Mouse (Mus musculus) thymus, postnatal 0 days (tissue): ENCODE measurements around the gene Foxn3. TPM values are rescaled to one million over a fixed set of nuclear protein-coding genes. Genes with fewer than 3 reads are reported as not detected.

Source experiments
- DNase-seq: peaks from one replicate; pipeline ENCODE4 v3.0.0-alpha.2; 2015; ENCODE audit warnings: low spot score
- polyA plus RNA-seq: library from polyadenylated mRNA; unstranded; fragments of >200 nt; fragmentation: Nextera tagmentation; extraction: Ambion mirVana; gene quantifications from 2 replicates; pipeline ENCODE4 v1.2.1, GENCODE M21; 2015

The Foxn3 gene
- polyA plus RNA-seq, 1 experiment from 2014 or later: 119 TPM

DNA sequence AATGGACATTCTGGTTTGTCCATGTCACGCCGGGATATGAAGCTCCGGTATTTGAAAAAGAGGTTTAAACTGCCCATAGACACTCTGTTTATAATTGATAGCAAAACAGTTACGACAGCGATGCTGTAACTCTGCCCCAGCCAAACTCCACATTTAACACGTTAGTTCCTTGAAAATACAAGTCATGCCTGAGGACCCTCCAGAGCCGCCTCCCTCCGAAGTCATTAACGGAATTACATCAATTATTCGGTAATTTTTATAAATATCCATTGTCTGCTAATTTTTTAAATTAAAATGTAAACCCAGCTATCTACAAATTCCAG, 554 bp downstream of the Foxn3 start:
- peak; percentile 42 for DNase-seq

DNA sequence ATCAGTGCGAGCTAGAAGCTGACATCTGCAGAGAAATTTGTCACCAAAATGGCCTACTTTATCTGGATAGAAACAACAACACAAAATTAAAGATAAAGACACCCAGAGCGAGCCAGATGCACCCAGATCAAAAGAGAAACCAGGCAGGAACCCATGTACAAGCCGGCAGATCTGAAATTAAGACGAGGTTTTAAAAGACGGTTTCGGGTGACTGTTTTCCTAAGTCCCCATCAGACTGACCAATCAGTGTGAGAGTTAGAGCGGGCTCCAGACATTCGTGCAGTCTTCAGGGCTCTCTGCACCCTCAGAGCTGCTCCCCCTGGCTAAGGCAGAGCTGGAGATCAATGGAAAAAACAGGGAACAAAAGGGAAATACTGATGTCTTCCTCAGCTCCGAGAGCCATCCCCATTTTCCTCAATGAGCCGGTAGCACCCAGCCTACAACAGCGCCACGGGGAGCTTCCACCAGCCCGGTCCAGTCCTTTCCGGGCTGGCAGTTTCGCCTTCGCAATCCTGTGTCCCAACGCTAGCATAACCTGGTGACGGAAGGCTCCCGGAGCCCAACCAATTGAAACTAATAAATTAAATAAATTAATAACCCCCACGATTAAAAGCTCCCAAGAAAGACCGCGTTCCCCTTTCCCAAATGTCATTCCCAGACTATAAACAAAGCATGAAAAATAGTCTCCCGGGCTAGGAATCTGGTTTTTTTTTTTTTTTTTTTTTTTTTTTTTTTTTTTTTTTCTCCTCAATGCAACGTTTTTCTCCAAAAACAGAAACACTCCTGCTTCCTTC, 1.1 kb downstream of the Foxn3 start:
- DNase-seq: peak; percentile 60

DNA sequence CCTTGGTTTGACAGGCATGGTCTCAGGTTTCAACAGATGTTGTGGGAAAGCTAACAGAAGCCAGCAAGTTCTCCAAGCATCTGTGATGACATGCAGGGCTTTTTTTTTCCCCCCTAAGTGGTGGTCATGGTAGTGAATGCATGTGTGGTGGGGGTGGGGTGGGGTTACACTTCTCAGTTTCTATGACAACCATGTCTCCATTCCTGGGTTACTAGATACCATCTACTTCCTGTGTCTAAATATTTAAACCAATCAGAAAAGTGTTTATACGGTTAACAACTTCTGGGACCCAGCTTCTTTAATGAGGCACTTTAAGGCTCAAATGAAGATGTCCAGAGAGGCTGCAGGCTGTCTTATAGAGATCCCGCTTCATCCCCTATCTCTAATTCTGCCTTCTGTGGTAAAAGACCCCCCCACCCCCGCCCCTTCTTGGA, 2.0 kb downstream of the Foxn3 start:
- DNase-seq: peak; percentile 76

DNA sequence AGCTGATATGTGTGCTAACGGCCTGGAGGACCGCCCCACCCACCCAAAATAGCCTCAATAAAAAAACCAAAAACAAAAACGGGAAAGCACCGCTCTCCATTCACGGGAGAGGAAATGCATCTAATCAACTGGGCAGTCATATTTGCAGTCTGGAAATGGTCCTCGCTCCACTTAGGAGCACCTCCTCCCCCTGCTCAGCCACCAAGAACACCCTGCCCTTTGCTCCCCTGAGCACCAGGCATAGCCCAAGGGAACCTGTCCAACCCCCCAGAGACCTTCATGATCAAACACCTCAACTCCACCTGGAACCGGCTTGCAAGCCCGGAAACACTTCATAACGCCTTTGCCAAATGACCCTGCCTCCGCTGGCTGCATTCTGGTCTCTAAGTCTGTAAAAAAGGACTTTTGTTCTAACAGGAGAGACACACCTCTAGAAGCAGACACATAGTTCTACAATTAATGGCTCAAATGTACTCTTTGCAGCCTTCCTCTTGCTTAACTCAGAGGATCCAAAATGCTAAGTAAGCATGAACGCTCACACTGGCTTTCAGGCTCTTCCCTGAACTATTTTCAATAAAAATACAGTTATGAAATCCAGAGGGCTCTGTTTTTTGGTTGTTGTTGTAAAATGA, 2.6 kb downstream of the Foxn3 start:
- no peak for DNase-seq

DNA sequence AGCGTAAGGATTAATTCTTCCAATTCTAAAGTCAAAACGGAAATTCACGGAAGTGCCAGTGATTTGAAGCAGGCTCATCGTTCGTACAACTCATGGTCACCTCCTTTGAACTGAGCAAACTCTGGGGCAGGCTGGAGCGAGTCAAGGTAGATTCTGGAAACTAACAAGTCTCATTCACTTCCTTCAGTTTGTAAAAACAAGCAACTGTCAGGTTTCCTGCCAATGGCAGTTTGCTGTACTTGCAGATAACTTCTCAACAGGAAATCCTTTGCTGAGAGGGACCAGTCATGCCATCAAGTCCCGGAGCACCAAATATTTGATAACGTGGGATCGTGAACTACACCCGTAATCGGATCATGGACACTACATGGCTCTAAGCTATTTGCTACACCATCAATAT, 3.9 kb downstream of the Foxn3 start:
- DNase-seq: peak; percentile 66

DNA sequence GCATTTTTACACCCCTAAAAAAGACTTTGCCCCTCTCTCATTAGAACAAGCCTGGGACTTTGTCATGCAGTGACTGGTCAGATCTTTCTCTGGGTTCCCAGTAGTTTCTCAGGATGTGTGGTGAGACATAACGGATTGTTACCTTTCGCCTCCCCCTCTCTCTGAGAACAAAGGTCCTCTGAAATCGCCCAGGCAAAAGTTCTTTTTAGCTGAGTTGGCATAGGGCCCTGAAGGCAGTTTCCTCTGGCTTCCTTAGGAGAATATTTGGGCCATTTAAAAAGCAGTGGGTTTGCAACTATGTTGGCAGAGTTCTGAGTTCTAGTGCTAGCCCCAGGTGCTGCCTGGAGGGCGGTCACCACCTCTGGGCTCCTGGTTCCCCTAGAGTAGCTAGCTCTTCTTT, 4.9 kb downstream of the Foxn3 start:
- DNase-seq: no peak

DNA sequence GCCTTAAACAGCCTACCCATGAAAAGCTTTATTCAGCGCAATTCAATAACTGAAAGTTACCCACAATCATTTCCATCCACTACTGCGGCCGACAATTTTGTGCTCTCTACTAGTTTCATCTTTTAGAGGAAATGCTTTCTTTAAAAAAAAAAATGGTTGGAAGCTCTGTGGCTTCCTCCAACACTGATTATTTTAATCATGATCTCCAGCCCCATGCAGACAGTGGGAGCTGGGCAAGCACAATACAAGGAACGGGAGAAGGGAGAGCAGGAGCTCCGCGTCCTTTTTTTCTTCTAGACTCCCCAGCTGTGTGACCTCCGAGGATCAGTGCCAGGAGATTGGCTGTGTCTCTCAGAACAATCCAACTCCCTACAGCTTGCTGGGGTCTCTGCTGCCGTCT, 5.9 kb downstream of the Foxn3 start:
- DNase-seq: no peak

DNA sequence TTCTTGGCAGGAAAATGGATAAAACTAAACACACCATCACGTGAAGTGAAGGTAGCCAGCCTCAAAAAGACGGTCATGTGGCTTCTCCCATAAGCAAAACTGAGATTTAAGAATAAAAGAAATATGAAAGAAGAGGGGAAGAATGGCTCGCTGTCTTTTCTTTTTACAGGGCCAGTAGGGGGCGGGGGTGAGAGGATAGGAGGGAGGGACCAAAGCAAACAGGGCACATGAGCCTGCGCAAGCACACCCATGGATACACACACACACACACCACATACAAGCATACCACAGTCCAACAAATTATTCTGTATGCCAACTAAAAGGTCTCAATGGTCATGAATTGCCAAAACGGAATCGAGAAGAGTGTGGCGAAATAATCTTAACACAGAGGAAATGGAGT, 12.8 kb downstream of the Foxn3 start:
- peak; percentile 30 for DNase-seq

DNA sequence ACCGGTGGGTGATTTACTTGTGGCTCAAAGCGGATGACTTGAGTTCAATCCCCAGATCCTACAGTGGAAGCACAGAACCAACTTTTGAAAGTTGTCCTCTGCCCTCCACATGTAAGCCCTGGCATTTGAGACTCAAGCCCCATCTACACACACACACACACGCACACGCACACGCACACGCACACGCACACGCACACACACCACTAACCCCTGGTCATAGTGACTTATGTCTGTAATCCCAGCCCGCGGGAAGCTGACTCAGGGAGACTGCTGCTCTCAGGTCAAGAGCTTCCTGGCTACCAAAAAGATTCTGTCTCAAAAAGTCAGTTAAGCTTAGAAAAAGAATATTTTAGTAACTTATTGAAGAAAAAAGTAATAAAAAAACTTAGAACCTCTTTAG, 13.6 kb downstream of the Foxn3 start:
- no peak for DNase-seq

DNA sequence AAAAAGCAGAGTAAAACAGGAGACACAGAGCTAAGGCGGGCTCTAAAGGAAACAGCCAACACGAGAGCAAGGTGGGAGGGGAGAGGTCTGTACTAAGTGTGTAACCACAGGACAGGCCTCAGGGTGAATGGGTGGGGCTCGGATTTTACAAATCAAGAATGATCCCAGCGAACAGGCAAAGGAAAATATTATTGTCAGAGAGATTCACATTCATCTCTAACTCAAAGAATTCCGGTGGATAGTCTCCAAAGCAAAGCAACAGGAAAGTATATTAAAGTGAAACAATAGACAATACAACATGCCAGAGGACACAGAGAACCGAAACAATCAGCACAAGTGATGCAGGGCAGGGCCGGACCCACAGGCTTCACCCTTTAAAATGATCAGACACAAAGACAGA, 15.0 kb downstream of the Foxn3 start:
- no peak for DNase-seq

DNA sequence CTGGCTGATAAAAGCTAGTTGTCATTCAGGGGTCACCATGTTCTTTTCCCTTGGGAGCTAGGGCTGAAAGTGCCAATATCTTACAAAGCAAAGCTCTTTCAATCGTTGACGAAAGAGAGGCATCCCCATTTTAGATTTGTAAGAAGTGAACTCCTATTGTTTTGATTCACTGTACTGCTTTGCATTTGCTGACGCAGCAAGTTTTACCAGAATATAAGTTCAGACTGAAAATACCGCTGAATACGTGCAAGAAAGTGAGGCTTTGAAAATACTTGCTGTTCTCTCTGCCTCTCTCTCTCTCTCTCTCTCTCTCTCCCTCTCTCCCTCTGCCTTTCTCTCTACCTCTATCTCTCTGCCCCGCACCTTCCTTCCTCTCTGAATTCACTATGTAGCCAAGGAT, 16.1 kb downstream of the Foxn3 start:
- no peak for DNase-seq

DNA sequence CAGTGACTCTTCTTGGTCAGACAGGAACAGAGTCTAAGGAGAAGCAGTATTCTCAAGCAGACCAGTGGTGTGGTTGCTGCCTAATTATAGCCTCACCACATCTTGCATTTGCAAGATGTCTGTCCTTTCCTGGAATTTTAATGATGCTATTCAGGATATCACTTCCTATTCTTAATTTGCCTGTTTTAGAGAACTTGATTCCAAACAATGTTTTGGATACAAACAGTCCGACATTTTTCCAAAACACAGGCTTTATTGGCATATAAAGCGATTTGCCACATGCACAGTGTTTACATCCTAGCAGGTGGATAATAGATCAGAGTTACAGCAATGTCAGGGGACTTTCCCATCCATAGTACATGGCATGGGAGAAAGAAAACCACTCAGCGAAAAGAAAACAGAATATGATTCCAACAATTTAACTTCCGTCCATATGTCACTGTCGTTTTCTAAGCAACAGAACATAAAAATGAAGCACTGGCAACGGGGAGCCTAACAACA, 18.1 kb downstream of the Foxn3 start:
- DNase-seq: no peak

DNA sequence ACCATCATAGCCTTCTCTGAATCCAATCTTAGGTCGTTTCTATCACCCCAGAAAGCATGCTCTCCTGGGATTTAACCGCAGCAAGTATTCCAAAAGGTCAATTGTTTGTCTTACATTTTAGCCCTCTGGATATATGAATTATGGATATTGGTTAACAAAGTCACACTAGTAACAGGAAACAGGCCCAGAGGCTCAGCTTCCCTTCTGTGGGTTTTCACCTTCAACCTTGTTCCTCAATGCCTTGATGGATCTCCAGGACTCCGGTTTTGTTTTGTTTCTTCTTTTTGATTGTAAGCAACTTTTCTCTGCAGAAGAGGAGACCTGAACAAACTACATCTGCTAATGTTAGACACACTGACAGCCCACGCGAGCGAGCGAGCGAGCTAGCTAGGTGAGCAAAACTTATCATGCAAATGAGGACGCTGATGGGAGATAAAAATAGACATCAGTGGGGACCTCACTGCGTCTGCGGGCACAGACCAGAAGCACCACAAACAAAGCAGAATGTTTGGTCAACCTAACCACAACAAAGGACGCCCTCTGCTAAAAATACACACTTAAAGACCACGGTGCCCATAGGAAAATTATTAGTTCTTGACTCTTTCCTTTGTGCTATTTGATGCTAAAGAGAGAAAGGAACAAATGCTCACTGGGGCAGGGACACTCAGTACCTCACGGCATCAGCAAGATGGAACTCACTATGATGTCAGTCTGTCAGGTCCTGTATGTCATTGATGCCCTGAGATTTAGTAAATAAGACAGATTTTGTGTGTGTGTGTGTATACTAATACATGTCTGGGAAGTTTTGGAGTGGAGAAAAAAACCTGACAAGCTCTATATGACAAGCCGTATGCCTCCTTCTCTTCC, 18.9 kb downstream of the Foxn3 start:
- DNase-seq: no peak

DNA sequence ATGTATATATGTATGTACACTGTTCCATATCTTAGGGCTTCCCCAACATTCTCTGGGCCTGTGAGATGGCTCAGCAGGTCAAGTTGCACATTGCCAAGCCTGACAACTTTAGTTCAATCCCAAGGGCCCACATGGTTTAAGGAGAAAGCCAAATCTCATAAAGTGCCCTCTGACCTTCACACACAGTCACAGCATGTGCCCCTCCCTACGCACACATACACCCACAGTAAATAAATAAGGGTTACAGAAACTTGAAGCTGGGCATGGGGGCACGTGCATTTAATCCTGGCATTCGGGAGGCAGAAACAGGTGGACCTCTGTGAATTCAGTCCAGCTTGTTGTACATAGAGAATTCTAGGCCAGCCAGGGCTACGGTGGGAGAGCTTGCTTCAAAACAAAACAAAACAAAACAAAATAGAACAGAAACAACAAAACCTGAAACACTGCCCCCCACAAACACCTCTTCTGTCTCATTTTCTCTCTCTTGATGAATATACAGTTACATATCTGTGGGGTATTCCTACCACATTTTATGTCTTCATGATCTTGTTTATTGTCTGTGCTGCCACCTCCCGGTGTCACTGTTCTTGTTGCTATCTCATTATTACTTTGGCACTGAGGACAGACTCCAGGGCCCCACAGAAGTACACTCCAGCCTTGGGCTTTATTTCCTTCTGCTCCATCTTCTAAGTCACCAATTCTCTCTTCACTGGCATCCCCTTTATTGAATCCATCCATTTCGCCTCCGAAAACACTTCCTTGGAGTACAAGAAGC, 19.8 kb downstream of the Foxn3 start:
- peak; percentile 21 for DNase-seq

DNA sequence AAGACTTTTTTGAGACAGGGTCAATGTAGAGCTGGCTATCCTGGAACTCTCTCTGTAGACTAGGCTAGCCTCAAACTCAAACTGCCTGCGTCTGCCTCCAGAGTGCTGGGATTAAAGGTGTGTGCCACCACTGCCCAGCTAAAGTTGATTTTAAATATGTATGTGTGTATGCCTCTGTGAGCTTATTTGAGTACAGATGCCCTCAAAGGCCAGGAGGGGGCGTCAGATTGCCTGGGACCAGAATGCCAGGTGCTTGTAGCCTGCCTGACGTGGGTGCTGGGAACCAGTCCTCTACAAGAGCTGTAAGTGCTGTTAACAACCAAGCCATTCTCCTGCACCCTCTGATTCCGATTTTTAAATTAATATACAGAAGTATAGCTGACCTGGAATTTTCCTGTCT, 23.2 kb downstream of the Foxn3 start:
- DNase-seq: no peak

DNA sequence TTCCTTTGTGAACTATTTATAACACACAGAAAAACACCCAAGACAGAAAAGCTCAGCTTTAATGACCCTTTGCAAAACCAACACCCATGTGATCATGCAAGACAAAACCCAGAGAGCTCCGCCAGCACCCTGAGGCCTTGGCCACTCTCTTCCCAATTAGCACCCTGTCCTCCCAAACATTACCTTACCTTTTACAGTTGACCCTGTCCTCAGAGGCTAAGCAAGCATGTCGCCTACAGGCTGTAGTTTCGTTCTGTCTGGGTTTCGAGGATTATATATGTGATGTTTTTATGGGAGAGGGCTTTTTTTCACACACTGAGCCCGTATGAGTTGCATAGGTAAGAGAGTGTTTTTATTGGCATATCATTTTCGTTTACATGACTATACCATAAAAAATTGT, 26.1 kb downstream of the Foxn3 start:
- DNase-seq: no peak

DNA sequence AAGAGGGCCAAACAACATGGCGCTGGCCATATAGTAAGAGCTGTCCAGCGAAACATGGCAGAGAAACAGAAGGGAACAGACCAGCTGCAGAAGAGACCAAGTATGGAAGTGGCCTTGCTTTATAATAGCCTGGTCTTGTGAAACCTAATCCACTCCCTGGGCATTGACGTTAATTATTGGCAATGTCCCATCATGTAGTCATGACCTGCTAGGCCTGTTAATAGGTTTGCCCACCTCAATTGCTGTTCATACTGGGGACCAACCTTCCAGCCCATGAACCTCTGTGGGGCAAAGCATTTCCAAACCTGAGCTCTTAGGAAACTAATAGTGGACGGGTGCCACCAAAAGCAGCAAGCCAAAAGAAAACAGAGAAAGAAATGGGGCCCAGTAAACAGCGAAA, 27.0 kb downstream of the Foxn3 start:
- no peak for DNase-seq

DNA sequence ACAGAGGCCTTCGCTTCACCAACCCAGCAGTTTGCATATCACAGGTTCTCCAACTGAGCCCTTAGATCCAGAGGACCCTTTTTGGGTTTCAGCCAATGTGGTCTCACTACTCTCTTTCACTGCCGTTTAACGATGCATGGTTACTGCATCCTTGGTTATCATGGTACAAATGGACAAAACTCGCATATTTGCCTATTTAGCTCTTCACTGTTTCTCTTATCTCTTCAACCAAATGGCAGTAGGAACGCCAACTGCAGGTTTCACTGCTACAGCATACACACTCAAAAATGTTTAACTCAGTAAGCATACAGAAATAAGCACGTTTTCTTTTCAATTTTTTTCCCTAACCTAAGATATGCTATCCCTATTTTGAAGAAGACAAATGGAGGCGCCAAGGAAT, 31.0 kb downstream of the Foxn3 start:
- DNase-seq: no peak

DNA sequence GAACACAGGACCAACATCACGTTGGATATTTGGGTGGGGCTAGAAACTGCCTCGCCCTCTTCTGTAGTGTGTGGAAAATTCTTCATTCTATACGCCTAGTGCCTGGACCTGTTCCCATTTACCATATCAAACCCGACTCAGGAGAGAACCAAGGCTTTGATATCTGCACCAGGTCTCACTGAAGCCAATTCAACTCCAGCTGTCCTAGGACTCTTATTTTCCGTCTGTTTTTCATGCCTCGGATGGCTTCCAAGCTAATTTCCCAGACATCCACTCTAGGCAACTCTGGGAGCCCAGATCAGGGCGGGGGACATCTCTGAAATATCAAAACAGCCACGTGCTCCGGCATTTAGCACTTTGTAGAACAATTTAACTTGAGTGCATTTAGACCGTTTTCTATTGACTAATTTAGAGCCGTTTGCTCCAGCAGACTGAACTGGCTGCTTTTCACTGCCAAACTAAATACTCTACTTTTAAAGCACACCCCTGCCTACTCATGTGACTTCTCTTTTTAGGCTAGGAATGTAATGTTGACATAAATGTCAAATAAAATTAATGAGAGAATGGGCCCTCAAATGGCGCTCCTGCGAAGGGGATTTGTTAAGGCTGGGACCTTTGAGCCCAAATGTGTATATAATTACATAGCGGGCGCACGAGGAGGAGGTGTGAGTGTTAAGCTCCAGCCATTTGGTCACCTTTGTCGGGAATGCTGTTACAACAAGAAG, 33.5 kb downstream of the Foxn3 start:
- no peak for DNase-seq

DNA sequence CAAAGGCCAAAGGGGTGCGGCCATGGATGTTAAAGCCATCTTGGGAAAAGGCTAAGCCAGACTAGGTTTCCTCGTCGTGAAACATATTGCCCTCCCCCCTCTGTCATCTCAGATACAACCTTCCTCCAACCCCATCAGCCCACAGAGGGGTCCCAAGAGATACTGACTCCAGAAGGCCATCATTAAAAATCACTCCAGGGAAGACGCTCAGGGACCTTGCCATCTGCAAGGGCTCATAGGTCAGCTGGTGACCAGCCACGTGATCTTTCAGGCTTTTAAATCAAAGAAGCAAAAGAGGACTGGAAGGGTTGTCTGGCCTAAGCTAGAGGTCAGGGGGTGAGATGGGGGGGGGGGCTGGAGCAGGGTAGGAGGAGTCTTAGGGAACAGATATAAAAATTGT, 34.4 kb downstream of the Foxn3 start:
- no peak for DNase-seq

DNA sequence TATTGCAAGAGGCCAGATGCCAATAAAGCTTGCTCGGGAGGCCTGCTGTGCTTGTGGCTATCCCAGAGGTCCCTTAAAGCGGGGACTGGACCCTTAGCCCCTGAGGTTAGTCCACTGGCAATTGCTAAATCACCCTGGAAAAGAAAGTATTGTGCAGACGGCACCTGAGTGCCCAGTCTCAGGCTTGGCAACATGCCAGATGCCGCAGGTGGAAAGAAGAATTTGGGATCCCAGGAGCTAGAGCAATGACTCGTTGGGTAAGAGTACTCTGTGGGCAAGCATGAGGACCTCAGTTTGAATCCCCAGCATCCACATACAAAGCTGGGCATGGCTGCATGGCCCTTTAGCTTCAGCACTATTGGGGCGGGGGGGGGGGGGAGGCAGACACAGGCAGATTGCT, 35.9 kb downstream of the Foxn3 start:
- no peak for DNase-seq
